Mouse (Mus musculus): Measurements from ENCODE around the gene Ppara. TPM values are rescaled to one million over a fixed set of nuclear protein-coding genes. Genes with fewer than 3 reads are reported as not detected.

Ppara gene
- polyA plus RNA-seq, 1 experiment from 2014 or later, result 2.5 TPM

GRCm38 (mm10) chr15:85736506-85736905, 1.7 kb downstream of the Ppara start:
- H3K27me3 ChIP-seq (replicated peaks; ENCODE audit: control insufficient read depth, insufficient read depth, low read length), result peaks cover 49% of the 10 kb centered on the region
- H3K9me3 ChIP-seq (ENCODE audit: control insufficient read depth, low read length), result no peaks in the 10 kb centered on the region
- peaks cover 6% of the 10 kb centered on the region; the same call in 1 of the 2 replicates for H3K4me1 ChIP-seq (replicated peaks; ENCODE audit: control insufficient read depth, insufficient read depth, low read length)
- DNase-seq (ENCODE audit: low spot score) (no peak), ATAC-seq (replicated peaks; ENCODE audit: low FRiP score) (no peak)
- no peak overlapping the region for H3K27ac ChIP-seq (ENCODE audit: low read depth, low read length)
- peak overlapping the region; percentile 60 for H3K4me3 ChIP-seq (ENCODE audit: low read depth, low read length)
- peak overlapping the region; percentile 71; the same call in 1 of the 2 replicates for H3K4me2 ChIP-seq
- no peaks in the 10 kb centered on the region for H3K36me3 ChIP-seq (ENCODE audit: control insufficient read depth, insufficient read depth, low read length)
- H3K9ac ChIP-seq (ENCODE audit: low read depth, low read length), result no peak overlapping the region
- 53% methylated on average over 10 of the region's 10 CpGs for WGBS

- H3K4me1 ChIP-seq (replicated peaks; ENCODE audit: control insufficient read depth, insufficient read depth, low read length), result peaks cover 6% of the 10 kb centered on the region; the same call in 1 of the 2 replicates
- no peak for DNase-seq (ENCODE audit: low spot score)
- no peaks in the 10 kb centered on the region for H3K9me3 ChIP-seq (ENCODE audit: control insufficient read depth, low read length)
- no peak for ATAC-seq (replicated peaks; ENCODE audit: low FRiP score)
- H3K9ac ChIP-seq (ENCODE audit: low read depth, low read length), result no peak overlapping the region
- no peak overlapping the region for H3K27ac ChIP-seq (ENCODE audit: low read depth, low read length)
- WGBS, result 80% methylated on average over 3 of the region's 3 CpGs
- peaks cover 44% of the 10 kb centered on the region for H3K27me3 ChIP-seq (replicated peaks; ENCODE audit: control insufficient read depth, insufficient read depth, low read length)
- no peak overlapping the region for H3K4me2 ChIP-seq
- H3K4me3 ChIP-seq (ENCODE audit: low read depth, low read length), result no peak overlapping the region
- H3K36me3 ChIP-seq (ENCODE audit: control insufficient read depth, insufficient read depth, low read length), result no peaks in the 10 kb centered on the region
Observed at GRCm38 (mm10) chr15:85738416-85738815, 3.6 kb downstream of the Ppara start.

- 74% methylated on average over 5 of the region's 5 CpGs for WGBS
- DNase-seq (ENCODE audit: low spot score) (no peak), ATAC-seq (replicated peaks; ENCODE audit: low FRiP score) (no peak)
- peaks cover 39% of the 10 kb centered on the region for H3K27me3 ChIP-seq (replicated peaks; ENCODE audit: control insufficient read depth, insufficient read depth, low read length)
- no peak overlapping the region for H3K4me3 ChIP-seq (ENCODE audit: low read depth, low read length)
- H3K27ac ChIP-seq (ENCODE audit: low read depth, low read length), result no peak overlapping the region
- H3K9me3 ChIP-seq (ENCODE audit: control insufficient read depth, low read length), result no peaks in the 10 kb centered on the region
- H3K4me1 ChIP-seq (replicated peaks; ENCODE audit: control insufficient read depth, insufficient read depth, low read length), result peaks cover 6% of the 10 kb centered on the region; the same call in 1 of the 2 replicates
- H3K9ac ChIP-seq (ENCODE audit: low read depth, low read length), result no peak overlapping the region
- no peak overlapping the region for H3K4me2 ChIP-seq
- H3K36me3 ChIP-seq (ENCODE audit: control insufficient read depth, insufficient read depth, low read length), result no peaks in the 10 kb centered on the region
Observed at GRCm38 (mm10) chr15:85738939-85739338, 4.2 kb downstream of the Ppara start.

- no peak for DNase-seq (ENCODE audit: low spot score)
- Histone ChIP-seq H3K4me3 (ENCODE audit: low read depth, low read length) (no peak overlapping the region), H3K4me1 (replicated peaks; ENCODE audit: control insufficient read depth, insufficient read depth, low read length) (no peaks in the 10 kb centered on the region), H3K36me3 (ENCODE audit: control insufficient read depth, insufficient read depth, low read length) (no peaks in the 10 kb centered on the region), H3K9me3 (ENCODE audit: control insufficient read depth, low read length) (no peaks in the 10 kb centered on the region), H3K27ac (ENCODE audit: low read depth, low read length) (no peak overlapping the region), H3K27me3 (replicated peaks; ENCODE audit: control insufficient read depth, insufficient read depth, low read length) (peaks cover 4% of the 10 kb centered on the region), H3K4me2 (no peak overlapping the region), H3K9ac (ENCODE audit: low read depth, low read length) (no peak overlapping the region)
- WGBS, result 71% methylated on average over 9 of the region's 9 CpGs
- ATAC-seq (replicated peaks; ENCODE audit: low FRiP score), result no peak
Observed at GRCm38 (mm10) chr15:85742608-85743007, 7.8 kb downstream of the Ppara start.

GRCm38 (mm10) chr15:85743946-85744345, 9.2 kb downstream of the Ppara start:
- Histone ChIP-seq H3K27me3 (replicated peaks; ENCODE audit: control insufficient read depth, insufficient read depth, low read length) (peaks cover 4% of the 10 kb centered on the region), H3K36me3 (ENCODE audit: control insufficient read depth, insufficient read depth, low read length) (no peaks in the 10 kb centered on the region), H3K9ac (ENCODE audit: low read depth, low read length) (no peak overlapping the region), H3K4me1 (replicated peaks; ENCODE audit: control insufficient read depth, insufficient read depth, low read length) (no peaks in the 10 kb centered on the region), H3K4me2 (no peak overlapping the region), H3K27ac (ENCODE audit: low read depth, low read length) (no peak overlapping the region), H3K4me3 (ENCODE audit: low read depth, low read length) (no peak overlapping the region), H3K9me3 (ENCODE audit: control insufficient read depth, low read length) (no peaks in the 10 kb centered on the region)
- no peak for ATAC-seq (replicated peaks; ENCODE audit: low FRiP score)
- WGBS, result 61% methylated on average over 3 of the region's 3 CpGs
- DNase-seq (ENCODE audit: low spot score), result no peak

GRCm38 (mm10) chr15:85746178-85746577, 11.4 kb downstream of the Ppara start:
- 63% methylated on average over 8 of the region's 8 CpGs for WGBS
- Histone ChIP-seq H3K36me3 (ENCODE audit: control insufficient read depth, insufficient read depth, low read length) (no peaks in the 10 kb centered on the region), H3K9ac (ENCODE audit: low read depth, low read length) (no peak overlapping the region), H3K27ac (ENCODE audit: low read depth, low read length) (no peak overlapping the region), H3K4me2 (no peak overlapping the region), H3K4me3 (ENCODE audit: low read depth, low read length) (no peak overlapping the region), H3K27me3 (replicated peaks; ENCODE audit: control insufficient read depth, insufficient read depth, low read length) (no peaks in the 10 kb centered on the region), H3K9me3 (ENCODE audit: control insufficient read depth, low read length) (no peaks in the 10 kb centered on the region), H3K4me1 (replicated peaks; ENCODE audit: control insufficient read depth, insufficient read depth, low read length) (no peaks in the 10 kb centered on the region)
- DNase-seq (ENCODE audit: low spot score), result no peak
- ATAC-seq (replicated peaks; ENCODE audit: low FRiP score), result no peak

GRCm38 (mm10) chr15:85746671-85747070, 11.9 kb downstream of the Ppara start:
- Histone ChIP-seq H3K9ac (ENCODE audit: low read depth, low read length) (no peak overlapping the region), H3K4me1 (replicated peaks; ENCODE audit: control insufficient read depth, insufficient read depth, low read length) (no peaks in the 10 kb centered on the region), H3K27ac (ENCODE audit: low read depth, low read length) (no peak overlapping the region), H3K36me3 (ENCODE audit: control insufficient read depth, insufficient read depth, low read length) (no peaks in the 10 kb centered on the region), H3K4me3 (ENCODE audit: low read depth, low read length) (no peak overlapping the region), H3K4me2 (no peak overlapping the region), H3K9me3 (ENCODE audit: control insufficient read depth, low read length) (no peaks in the 10 kb centered on the region), H3K27me3 (replicated peaks; ENCODE audit: control insufficient read depth, insufficient read depth, low read length) (no peaks in the 10 kb centered on the region)
- 67% methylated on average over 13 of the region's 13 CpGs for WGBS
- ATAC-seq (replicated peaks; ENCODE audit: low FRiP score) (no peak), DNase-seq (ENCODE audit: low spot score) (no peak)

- no peaks in the 10 kb centered on the region for H3K36me3 ChIP-seq (ENCODE audit: control insufficient read depth, insufficient read depth, low read length)
- no peaks in the 10 kb centered on the region for H3K27me3 ChIP-seq (replicated peaks; ENCODE audit: control insufficient read depth, insufficient read depth, low read length)
- DNase-seq (ENCODE audit: low spot score) (no peak), ATAC-seq (replicated peaks; ENCODE audit: low FRiP score) (no peak)
- no peak overlapping the region for H3K4me3 ChIP-seq (ENCODE audit: low read depth, low read length)
- H3K27ac ChIP-seq (ENCODE audit: low read depth, low read length), result no peak overlapping the region
- no peaks in the 10 kb centered on the region for H3K9me3 ChIP-seq (ENCODE audit: control insufficient read depth, low read length)
- H3K4me2 ChIP-seq, result no peak overlapping the region
- no peaks in the 10 kb centered on the region for H3K4me1 ChIP-seq (replicated peaks; ENCODE audit: control insufficient read depth, insufficient read depth, low read length)
- 71% methylated on average over 5 of the region's 5 CpGs for WGBS
- H3K9ac ChIP-seq (ENCODE audit: low read depth, low read length), result no peak overlapping the region
Observed at GRCm38 (mm10) chr15:85747951-85748350, 13.2 kb downstream of the Ppara start.

GRCm38 (mm10) chr15:85748466-85748865, 13.7 kb downstream of the Ppara start:
- no peak overlapping the region for H3K4me2 ChIP-seq
- no peaks in the 10 kb centered on the region for H3K27me3 ChIP-seq (replicated peaks; ENCODE audit: control insufficient read depth, insufficient read depth, low read length)
- H3K27ac ChIP-seq (ENCODE audit: low read depth, low read length), result no peak overlapping the region
- no peaks in the 10 kb centered on the region for H3K4me1 ChIP-seq (replicated peaks; ENCODE audit: control insufficient read depth, insufficient read depth, low read length)
- H3K9ac ChIP-seq (ENCODE audit: low read depth, low read length), result no peak overlapping the region
- no peaks in the 10 kb centered on the region for H3K36me3 ChIP-seq (ENCODE audit: control insufficient read depth, insufficient read depth, low read length)
- ATAC-seq (replicated peaks; ENCODE audit: low FRiP score) (no peak), DNase-seq (ENCODE audit: low spot score) (no peak)
- no peak overlapping the region for H3K4me3 ChIP-seq (ENCODE audit: low read depth, low read length)
- no peaks in the 10 kb centered on the region for H3K9me3 ChIP-seq (ENCODE audit: control insufficient read depth, low read length)
- 64% methylated on average over 3 of the region's 3 CpGs for WGBS

All from liver, embryonic 11.5 days (tissue).